Mouse (Mus musculus): Measurements from ENCODE around the gene Gm21319.
"Not testable (repeated sequence)": the region's sequence is repeated elsewhere in the genome, so short reads cannot be mapped to it uniquely, and the experiment has no call there.

Gm21319 gene

DNA sequence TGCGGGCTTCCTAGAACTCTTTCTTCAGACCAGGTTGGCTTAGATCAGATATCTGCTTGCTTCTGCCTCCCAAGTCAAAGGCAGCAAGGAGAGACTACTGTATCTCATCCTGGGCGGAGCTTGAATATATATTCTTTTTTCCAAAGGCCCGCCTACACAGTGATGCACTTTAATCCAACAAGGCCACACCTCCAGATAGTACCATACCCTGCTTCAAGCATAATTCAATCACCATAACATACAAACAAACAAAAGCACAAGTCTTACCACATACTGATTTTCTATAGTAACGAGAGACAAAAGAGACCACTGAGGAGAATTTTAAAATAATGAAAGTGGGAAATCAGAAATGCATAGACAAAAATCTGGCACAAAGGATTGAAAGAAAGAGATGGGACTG, at the start of gene Gm21319:
Gene Gm21319 (minus strand): TSS at position 101 of the 400 bp plus-strand sequence.
- not testable (repeated sequence) for DNase-seq

DNA sequence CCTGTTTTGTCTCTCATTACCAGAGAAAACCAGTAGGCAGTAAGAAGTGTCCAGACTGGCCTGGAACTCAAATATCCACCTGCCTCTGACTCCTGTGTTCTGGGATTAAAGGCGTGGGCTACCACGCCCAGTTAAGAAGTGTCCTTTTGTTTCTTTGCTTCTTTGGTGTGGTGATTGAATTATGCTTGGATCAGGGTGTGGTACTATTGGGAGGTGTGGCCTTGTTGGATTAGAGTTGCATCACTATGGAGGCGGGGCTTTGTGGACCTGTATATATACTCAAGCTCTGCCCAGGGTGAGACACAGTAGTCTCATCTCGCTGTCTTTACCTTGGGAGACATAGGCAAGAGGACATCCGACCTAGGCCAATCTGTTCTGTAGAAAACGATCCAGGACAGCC, 40.7 kb upstream of the Gm21319 start, which contains the start of gene BB287469:
Gene BB287469 (plus strand): TSS at position 301 of the 400 bp plus-strand sequence.
- not testable (repeated sequence) for DNase-seq

DNA sequence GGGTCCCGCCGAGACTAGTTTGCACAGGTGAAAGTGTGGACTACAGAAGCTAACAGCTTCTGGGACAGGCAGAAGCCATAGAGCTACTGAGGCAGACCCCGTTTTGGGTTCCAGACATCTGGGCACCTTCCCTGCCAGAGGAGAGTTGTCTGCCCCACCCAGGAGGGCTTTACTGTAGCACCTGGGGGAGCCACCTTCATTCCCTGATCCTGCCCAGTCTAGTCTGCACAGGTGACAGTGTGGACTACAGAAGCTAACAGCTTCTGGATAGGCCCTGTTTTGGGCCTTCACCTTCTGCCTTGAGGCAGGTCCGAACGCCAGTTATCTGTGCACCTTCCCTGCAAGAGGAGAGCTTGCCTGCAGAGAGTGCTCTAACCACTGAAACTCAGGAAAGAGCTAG, 22.4 kb upstream of the Gm21319 start:
- not testable (repeated sequence) for DNase-seq

DNA sequence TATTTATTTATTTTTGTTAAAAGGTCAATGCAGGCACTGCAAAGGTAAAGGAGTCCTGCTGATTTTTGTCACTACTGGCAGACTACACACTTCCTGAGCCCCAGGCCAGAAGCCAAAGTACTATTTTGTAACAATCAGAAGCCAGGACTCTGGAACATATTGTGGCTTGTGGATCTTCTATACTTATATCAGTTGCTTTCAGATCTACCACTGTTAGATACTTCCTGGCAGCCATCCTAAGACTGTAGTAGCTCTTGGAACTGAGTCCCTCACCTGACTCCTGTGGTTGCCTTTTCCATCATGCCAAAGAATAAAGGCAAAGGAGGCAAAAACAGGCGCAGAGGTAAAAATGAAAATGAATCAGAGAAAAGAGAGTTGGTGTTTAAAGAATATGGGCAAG, 19.7 kb upstream of the Gm21319 start, which contains the start of gene Gm21936:
Gene Gm21936 (plus strand): TSS at position 301 of the 400 bp plus-strand sequence.
- DNase-seq = not testable (repeated sequence)

Data from right cerebral cortex, postnatal 25 days (tissue).